In genomic region chr11:118998540-118999265, GRCm38 (mm10) we compare ENCODE assay signal across 8 mouse cellular contexts. TPM values are rescaled to one million over a fixed set of nuclear protein-coding genes. Genes with fewer than 3 reads are reported as not detected.
DNase-seq lines count a peak whose midpoint lies in the region; ATAC-seq lines count a peak whose summit lies in the region.

No protein-coding gene starts in this region.

- WGBS in midbrain, embryonic 11.5 days: 8% methylated on average over 30 of the region's 30 CpGs

- no peaks in the 10 kb centered on the region for H3K36me3 ChIP-seq in midbrain, embryonic 11.5 days (ENCODE audit: control insufficient read depth, insufficient read depth, low read length)

- H3K9me3 ChIP-seq in midbrain, embryonic 11.5 days (ENCODE audit: control insufficient read depth, low read length): no peaks in the 10 kb centered on the region

- H3K4me1 ChIP-seq in midbrain, embryonic 11.5 days (ENCODE audit: control insufficient read depth, insufficient read depth, low read length): peaks cover 16% of the 10 kb centered on the region

- ATAC-seq in activated CD4-positive, CD25-positive, alpha-beta regulatory T cell, adult 4 months: peak; percentile 68
- ATAC-seq in inflammation-experienced regulatory T-cells, adult 6 months: peak; percentile 41
- peak; percentile 74 for ATAC-seq in midbrain, embryonic 11.5 days (ENCODE audit: low FRiP score)
- ATAC-seq in erythroid progenitor cell, adult 5-6 weeks (replicated peaks; ENCODE audit: low FRiP score, poor library complexity, severe bottlenecking): no peak

- peaks cover 12% of the 10 kb centered on the region for H3K27me3 ChIP-seq in midbrain, embryonic 11.5 days (ENCODE audit: control insufficient read depth, insufficient read depth, low read length)

- H3K4me3 ChIP-seq in midbrain, embryonic 11.5 days (ENCODE audit: low read depth, low read length): peak overlapping the region; percentile 20; the same call in 1 of the 2 replicates

- H3K4me2 ChIP-seq in midbrain, embryonic 11.5 days: peak overlapping the region; percentile 49

- peak overlapping the region; percentile 40 for H3K27ac ChIP-seq in midbrain, embryonic 11.5 days (ENCODE audit: low read depth, low read length)

- DNase-seq in embryo, embryonic 10 days (ENCODE audit: low spot score): peak; percentile 88
- DNase-seq in gastrocnemius, postnatal 25 days: peak; percentile 53
- DNase-seq in left cerebral cortex, adult 9 months (ENCODE audit: low spot score in 2 of 2): peak; percentile 58 to 91
- peak; percentile 100 for DNase-seq in midbrain, embryonic 11.5 days (ENCODE audit: low spot score, missing footprints)
- DNase-seq in skeletal muscle tissue, adult 2 months (ENCODE audit: low read depth, low spot score): peak; percentile 40

- H3K9ac ChIP-seq in midbrain, embryonic 11.5 days (ENCODE audit: low read length): peak overlapping the region; percentile 38; the same call in 1 of the 2 replicates

RNA-seq across cellular contexts. Expression of gene Enpp7, which starts 10.7 kb away (rescaled TPM):
- polyA plus RNA-seq in activated CD4-positive, CD25-positive, alpha-beta regulatory T cell, adult 4 months (2017; shearing (Covaris generic)): not detected
- total RNA-seq in gastrocnemius, postnatal 25 days (2021): not detected
- polyA plus RNA-seq in inflammation-experienced regulatory T-cells, adult 6 months (2017; shearing (Covaris generic)): not detected
- polyA plus RNA-seq in midbrain, embryonic 11.5 days (2014; fragmentation: Nextera tagmentation; extraction: Ambion mirVana): not detected in 2 replicates
- not detected in 2 replicates for total RNA-seq in erythroid progenitor cell, adult 5-6 weeks (2015; ENCODE audit: low replicate concordance)
- not detected in 2 replicates for total RNA-seq in erythroid progenitor cell, adult 5-6 weeks (2017; ENCODE audit: low replicate concordance)

RNA-seq across cellular contexts. Expression of gene Cbx2, which starts 24.1 kb away (rescaled TPM):
- polyA plus RNA-seq in activated CD4-positive, CD25-positive, alpha-beta regulatory T cell, adult 4 months (2017; shearing (Covaris generic)): 1 to 10 TPM; 1.1 to 1.4 TPM
- 1 to 10 TPM in 1 of 2 experiments, under 1 TPM in 1; 0.69 to 1.4 TPM for total RNA-seq in gastrocnemius, postnatal 25 days (2021)
- polyA plus RNA-seq in inflammation-experienced regulatory T-cells, adult 6 months (2017; shearing (Covaris generic)): 1 to 10 TPM in 2 of 3 experiments, under 1 TPM in 1; 0.83 to 1.6 (median 1.0) TPM
- 66.7 and 70.5 TPM in 2 replicates for polyA plus RNA-seq in midbrain, embryonic 11.5 days (2014; fragmentation: Nextera tagmentation; extraction: Ambion mirVana)
- not detected in 2 replicates for total RNA-seq in erythroid progenitor cell, adult 5-6 weeks (2015; ENCODE audit: low replicate concordance)
- total RNA-seq in erythroid progenitor cell, adult 5-6 weeks (2017; ENCODE audit: low replicate concordance): 0.51 TPM in 1 of 2 replicates, not detected in the other

RNA-seq across cellular contexts. Expression of gene Cbx8, which starts 42.1 kb away (rescaled TPM):
- polyA plus RNA-seq in activated CD4-positive, CD25-positive, alpha-beta regulatory T cell, adult 4 months (2017; shearing (Covaris generic)): 1 to 10 TPM; 5.3 to 7.5 TPM
- 1 to 10 TPM; 1.4 to 1.8 TPM for total RNA-seq in gastrocnemius, postnatal 25 days (2021)
- 1 to 10 TPM; 6.5 to 7.6 (median 7.5) TPM for polyA plus RNA-seq in inflammation-experienced regulatory T-cells, adult 6 months (2017; shearing (Covaris generic))
- 11.3 and 11.9 TPM in 2 replicates for polyA plus RNA-seq in midbrain, embryonic 11.5 days (2014; fragmentation: Nextera tagmentation; extraction: Ambion mirVana)
- total RNA-seq in erythroid progenitor cell, adult 5-6 weeks (2015; ENCODE audit: low replicate concordance): 1.3 TPM in 1 of 2 replicates, not detected in the other
- 1.0 and 3.3 TPM in 2 replicates for total RNA-seq in erythroid progenitor cell, adult 5-6 weeks (2017; ENCODE audit: low replicate concordance)

Comparison
In these comparisons a context has a peak if more than half of its experiments do, and no peak if none do; other contexts are left out.
1. DNase-seq: peak in every context shown above with its lines; median percentile 100 in midbrain, embryonic 11.5 days; 88 in embryo, embryonic 10 days; 74 in left cerebral cortex, adult 9 months; 53 in gastrocnemius, postnatal 25 days; 40 in skeletal muscle tissue, adult 2 months.
2. RNA of gene Cbx2, which starts 24.1 kb away (polyA plus RNA-seq): 66.7 to 70.5 TPM in midbrain, embryonic 11.5 days; 1.1 to 1.4 TPM in activated CD4-positive, CD25-positive, alpha-beta regulatory T cell, adult 4 months and 0.83 to 1.6 TPM in inflammation-experienced regulatory T-cells, adult 6 months; every median in the first group is over 10 times any median in the second.